Mouse (Mus musculus) erythroblast, embryonic 14.5 days (primary cell): ENCODE data around the gene Dock4.

Source experiments
- GATA1 ChIP-seq: IDR thresholded peaks from 2 replicates; pipeline ENCODE4 v1.6.1; 2012; ENCODE audit warnings: low read length, inconsistent platforms, mixed read lengths
- TAL1 ChIP-seq: IDR thresholded peaks from 3 replicates; pipeline ENCODE4 v1.6.1; 2012; ENCODE audit warnings: low read length, inconsistent platforms, mixed read lengths

- TF ChIP-seq GATA1 (no peak), TAL1 (no peak)
Observed at GRCm38 (mm10) chr12:40854705-40855367, 409.1 kb downstream of the Dock4 start.
